Mouse (Mus musculus) brain, embryonic 14.5 days (tissue): ENCODE results near the gene Qser1.

Experiments used
- CTCF ChIP-seq: fragments of 200-500 bp; IDR thresholded peaks from 2 replicates; pipeline ENCODE4 v1.5.1; 2012; ENCODE audit warnings: inconsistent platforms, mild to moderate bottlenecking, moderate library complexity, borderline replicate concordance; ENCODE audit not compliant: insufficient read depth, insufficient read length; ENCODE audit errors: extremely low read depth
- POLR2A ChIP-seq: fragments of 200-500 bp; IDR thresholded peaks from 2 replicates; pipeline ENCODE4 v1.6.1; 2012; ENCODE audit warnings: mild to moderate bottlenecking, inconsistent platforms, borderline replicate concordance; ENCODE audit not compliant: poor library complexity, insufficient read depth, insufficient read length, severe bottlenecking; ENCODE audit errors: extremely low read depth

DNA sequence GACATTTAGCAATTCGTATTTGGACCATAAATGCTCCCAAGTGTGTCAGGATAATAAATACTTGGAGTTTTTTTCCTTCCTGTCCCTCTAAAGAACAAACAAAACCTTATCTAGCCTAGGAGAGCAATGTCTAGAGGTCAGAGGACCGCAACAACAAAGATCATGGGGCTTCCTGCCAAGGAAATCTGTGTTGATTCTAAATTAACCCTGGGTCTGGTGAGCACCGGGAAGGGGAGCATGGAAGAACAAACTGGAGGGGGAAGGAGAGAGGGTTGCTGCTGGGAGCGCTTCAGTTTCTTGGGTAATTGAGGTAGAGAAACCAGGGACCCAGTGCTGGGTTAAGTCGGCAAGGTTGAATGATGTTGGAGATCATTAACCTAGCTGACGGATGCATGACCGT, 73.4 kb downstream of the Qser1 start:
- TF ChIP-seq CTCF (no peak), POLR2A (no peak)
